Mouse (Mus musculus) liver, embryonic 16.5 days (tissue): ENCODE measurements around the gene Htr6. TPM values are rescaled to one million over a fixed set of nuclear protein-coding genes. Genes with fewer than 3 reads are reported as not detected.

Experiments used
- ATAC-seq: fragments of 200-750 bp; cut with Nextera tagmentation; 2 replicates; pipeline ENCODE4 v1.8.0; 2017; ENCODE audit warnings: low read depth, mild to moderate bottlenecking, moderate number of reproducible peaks, moderate library complexity
- H3K27ac ChIP-seq: fragments of 300-500 bp; sonication (generic); 2 replicates; pipeline ENCODE4 v1.5.1; 2014; ENCODE audit warnings: mild to moderate bottlenecking, low read length
- H3K27me3 ChIP-seq: fragments of 300-500 bp; sonication (generic); 2 replicates; pipeline ENCODE4 v1.6.1; 2014; ENCODE audit warnings: low read depth, low read length, mixed read lengths; ENCODE audit not compliant: control insufficient read depth, insufficient read depth
- H3K36me3 ChIP-seq: fragments of 300-500 bp; sonication (generic); 2 replicates; pipeline ENCODE4 v1.6.1; 2014; ENCODE audit warnings: mild to moderate bottlenecking; ENCODE audit not compliant: control insufficient read depth, insufficient read depth
- H3K4me1 ChIP-seq: fragments of 300-500 bp; sonication (generic); 2 replicates; pipeline ENCODE4 v1.6.1; 2014; ENCODE audit warnings: low read depth, low read length, mixed read lengths; ENCODE audit not compliant: control insufficient read depth
- H3K4me2 ChIP-seq: fragments of 300-500 bp; sonication (generic); 2 replicates; pipeline ENCODE4 v1.6.1; 2014; ENCODE audit warnings: low read depth, low read length, mixed read lengths
- H3K4me3 ChIP-seq: fragments of 300-500 bp; sonication (generic); 2 replicates; pipeline ENCODE4 v1.5.1; 2014; ENCODE audit warnings: low read depth, mild to moderate bottlenecking, low read length
- H3K9ac ChIP-seq: fragments of 300-500 bp; sonication (generic); 2 replicates; pipeline ENCODE4 v1.6.1; 2014; ENCODE audit warnings: low read depth, low read length
- H3K9me3 ChIP-seq: fragments of 300-500 bp; sonication (generic); replicated peaks from 2 replicates; pipeline ENCODE4 v1.6.1; 2016; ENCODE audit warnings: low read length; ENCODE audit not compliant: control insufficient read depth
- WGBS: fragments of 180-500 bp; shearing (Covaris S2); extraction: QIAGEN DNeasy Blood & Tissue Kit; methylation state at CpG from one replicate; pipeline ENCODE4 v1.1.7; 2014; ENCODE audit not compliant: insufficient replicate concordance; 5-methylcytosine and 5-hydroxymethylcytosine counted together
- polyA plus RNA-seq: library from polyadenylated mRNA; unstranded; fragments of >200 nt; fragmentation: Nextera tagmentation; extraction: Ambion mirVana; gene quantifications from 2 replicates; pipeline ENCODE4 v1.2.1, GENCODE M21; 2015

Gene Htr6
- polyA plus RNA-seq, 1 experiment from 2014 or later: not detected

DNA sequence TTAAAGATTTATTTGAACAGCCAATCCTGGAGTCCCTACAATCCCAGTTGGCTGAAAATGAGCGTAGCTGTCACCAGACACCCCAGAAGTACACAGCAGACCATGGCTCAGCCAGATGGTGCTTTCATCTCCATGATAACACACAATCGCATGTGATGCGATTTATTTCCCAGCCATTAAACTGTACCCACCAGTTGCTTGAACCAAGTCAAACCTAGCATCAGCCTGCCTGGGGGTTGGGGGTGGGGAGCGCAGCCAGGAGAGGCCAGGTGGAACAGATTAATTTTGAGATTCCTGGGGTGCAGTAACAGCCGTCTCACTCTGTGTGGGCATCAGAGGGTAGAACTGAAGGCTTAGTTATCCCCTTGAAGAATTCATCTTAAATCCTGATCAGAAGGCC is 29.0 kb downstream of the Htr6 start:
- Histone ChIP-seq H3K9ac (no peak overlapping the region), H3K27ac (no peak overlapping the region), H3K4me3 (no peak overlapping the region), H3K9me3 (no peaks in the 10 kb centered on the region), H3K4me2 (no peak overlapping the region), H3K36me3 (no peaks in the 10 kb centered on the region), H3K4me1 (no peaks in the 10 kb centered on the region), H3K27me3 (no peaks in the 10 kb centered on the region)
- WGBS: 66% methylated on average over 5 of the region's 5 CpGs
- ATAC-seq: no peak

DNA sequence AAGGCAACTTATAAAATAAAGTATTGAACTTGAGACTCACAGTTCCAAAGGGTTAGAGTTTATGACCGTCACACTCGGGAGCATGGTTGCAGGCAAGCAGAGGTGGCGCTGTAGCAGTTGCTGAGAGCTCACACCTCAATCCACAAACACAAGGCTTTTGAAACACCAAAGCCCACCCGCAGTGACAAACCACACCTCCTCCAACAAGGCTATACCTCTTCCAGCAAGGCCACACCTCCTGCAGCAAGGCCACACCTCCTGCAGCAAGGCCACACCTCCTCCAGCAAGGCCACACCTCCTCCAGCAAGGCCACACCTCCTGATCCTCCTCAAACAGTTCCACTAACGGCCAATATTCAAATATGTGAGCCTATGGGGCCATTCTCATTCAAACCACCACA is 30.8 kb downstream of the Htr6 start:
- H3K9me3 ChIP-seq: no peaks in the 10 kb centered on the region
- WGBS: 75% methylated on average over 5 of the region's 5 CpGs
- H3K4me3 ChIP-seq: no peak overlapping the region
- no peaks in the 10 kb centered on the region for H3K36me3 ChIP-seq
- no peak overlapping the region for H3K4me2 ChIP-seq
- no peak for ATAC-seq
- H3K9ac ChIP-seq: no peak overlapping the region
- no peaks in the 10 kb centered on the region for H3K27me3 ChIP-seq
- no peaks in the 10 kb centered on the region for H3K4me1 ChIP-seq
- H3K27ac ChIP-seq: no peak overlapping the region

DNA sequence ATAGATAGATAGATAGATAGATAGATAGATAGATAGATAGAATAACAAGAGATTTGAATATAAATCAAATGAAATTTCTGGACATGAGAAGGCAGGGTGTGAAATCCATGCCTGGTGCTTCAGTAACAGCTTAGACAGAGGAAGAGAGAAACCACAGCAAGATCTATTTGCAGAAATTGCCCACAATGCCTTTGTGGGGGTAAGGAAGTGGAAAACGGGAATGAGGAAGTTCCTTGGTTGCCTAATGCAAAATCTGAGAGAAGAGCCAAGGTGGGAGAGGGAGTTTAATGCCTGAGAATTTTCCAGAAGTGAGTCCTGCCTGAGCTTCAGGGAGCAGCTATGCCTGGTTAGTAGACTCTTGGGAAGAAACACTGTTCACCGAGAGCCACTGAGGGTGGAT is 31.8 kb downstream of the Htr6 start:
- no peak for ATAC-seq
- Histone ChIP-seq H3K27me3 (no peaks in the 10 kb centered on the region), H3K4me1 (no peaks in the 10 kb centered on the region), H3K36me3 (no peaks in the 10 kb centered on the region), H3K27ac (no peak overlapping the region), H3K9ac (no peak overlapping the region), H3K9me3 (no peaks in the 10 kb centered on the region), H3K4me3 (no peak overlapping the region), H3K4me2 (no peak overlapping the region)
- 43% methylated on average over 2 of the region's 2 CpGs for WGBS

DNA sequence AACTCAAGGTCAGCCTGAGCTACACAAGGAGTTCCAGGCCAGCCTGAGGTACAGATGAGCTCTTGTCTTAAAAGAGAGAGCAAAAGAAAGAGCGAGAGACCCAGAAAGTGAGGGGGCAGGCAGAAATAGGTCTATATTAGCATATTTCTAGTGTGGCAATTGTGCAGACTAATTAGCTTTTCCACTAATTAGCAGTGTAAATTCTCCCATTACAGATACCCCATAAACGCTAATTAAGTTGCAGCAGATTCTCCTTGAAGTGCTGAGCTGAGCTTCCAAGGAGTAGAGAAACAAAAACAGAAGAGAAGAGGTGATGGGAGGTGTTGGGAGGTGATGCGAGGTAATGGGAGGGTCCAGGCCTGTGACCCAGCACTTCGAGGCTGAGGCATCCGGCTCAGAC is 32.8 kb downstream of the Htr6 start:
- no peaks in the 10 kb centered on the region for H3K9me3 ChIP-seq
- ATAC-seq: no peak
- 58% methylated on average over 5 of the region's 5 CpGs for WGBS
- no peak overlapping the region for H3K27ac ChIP-seq
- H3K9ac ChIP-seq: no peak overlapping the region
- H3K4me1 ChIP-seq: no peaks in the 10 kb centered on the region
- H3K4me2 ChIP-seq: no peak overlapping the region
- no peak overlapping the region for H3K4me3 ChIP-seq
- no peaks in the 10 kb centered on the region for H3K27me3 ChIP-seq
- no peaks in the 10 kb centered on the region for H3K36me3 ChIP-seq

DNA sequence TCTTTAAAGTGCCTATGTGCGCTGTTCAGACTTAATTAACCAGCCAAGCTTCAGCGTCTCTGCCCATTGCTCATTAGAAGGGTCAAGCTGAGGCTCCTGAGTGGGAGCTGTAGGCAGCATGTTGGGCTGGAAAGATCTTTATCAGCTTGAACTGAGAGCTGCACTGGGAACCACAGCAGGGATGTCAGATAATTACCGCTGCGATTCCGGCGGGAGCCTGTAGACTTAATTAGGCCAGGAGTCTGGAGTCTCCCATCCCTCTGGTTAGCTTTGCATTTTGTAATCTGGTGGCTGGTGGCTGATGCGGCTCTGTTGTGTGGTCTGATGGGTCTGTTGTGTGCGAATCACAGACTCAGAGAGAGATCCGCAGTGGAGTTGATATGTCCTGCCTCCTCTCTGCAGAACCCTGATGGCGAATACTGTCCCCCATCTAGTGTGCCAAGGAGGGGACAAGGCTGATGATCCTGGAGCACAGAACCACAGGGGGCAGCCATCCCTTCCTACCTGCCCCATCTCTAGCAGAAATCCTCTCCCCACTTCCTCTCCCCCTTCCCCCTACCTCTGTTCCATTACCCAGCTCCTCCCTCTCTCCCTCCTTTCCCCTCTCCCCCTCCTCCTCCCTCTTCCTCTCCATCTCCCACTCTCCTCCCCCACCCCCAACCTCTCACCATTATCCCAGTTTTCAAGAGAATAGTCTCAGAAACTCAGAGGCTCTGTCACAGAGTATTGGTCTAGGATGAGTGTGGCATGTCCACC is 35.1 kb downstream of the Htr6 start:
- Histone ChIP-seq H3K4me3 (no peak overlapping the region), H3K4me1 (no peaks in the 10 kb centered on the region)
- 15% methylated on average over 10 of the region's 10 CpGs for WGBS

DNA sequence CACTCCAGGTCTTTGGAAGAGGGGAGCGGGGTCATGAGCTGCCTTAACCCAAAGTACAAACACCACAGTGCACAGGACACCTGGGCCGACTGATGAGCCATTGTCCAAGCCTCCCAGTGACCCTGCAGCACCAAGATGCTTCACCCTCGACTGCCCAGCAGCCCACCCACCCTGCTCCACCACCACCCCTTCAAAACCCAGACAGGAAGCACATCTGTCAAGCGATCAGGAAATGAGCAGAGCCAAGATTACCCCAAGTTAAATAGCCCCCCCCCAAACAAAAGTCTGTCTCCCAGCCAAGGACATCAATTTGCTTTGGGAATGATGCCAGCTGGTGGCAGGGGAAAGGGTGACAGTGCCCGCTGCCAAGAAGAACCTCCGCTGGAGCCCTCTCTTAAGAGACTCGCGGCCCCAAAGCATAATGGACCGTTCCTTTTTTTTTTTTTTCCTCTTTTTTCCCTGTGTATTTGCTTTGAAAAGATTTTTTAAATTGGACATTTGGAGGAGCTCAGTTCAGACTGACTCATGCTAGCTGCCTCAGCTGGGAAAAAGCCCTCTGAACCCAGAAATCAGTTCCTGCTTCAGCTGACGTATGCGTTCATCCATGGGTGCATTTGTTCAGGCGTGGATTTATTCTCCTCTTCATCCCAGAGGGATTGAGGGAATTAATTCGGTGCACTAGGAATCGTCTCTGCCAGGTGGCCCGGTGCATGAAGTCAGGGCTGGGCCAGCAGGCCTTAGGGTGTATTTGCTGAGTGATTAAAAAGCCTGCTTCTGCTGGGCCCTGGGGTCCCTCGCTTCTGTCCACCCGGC is 37.4 kb downstream of the Htr6 start:
- no peak overlapping the region for H3K27ac ChIP-seq
- H3K9me3 ChIP-seq: no peaks in the 10 kb centered on the region
- no peak overlapping the region for H3K9ac ChIP-seq
- 64% methylated on average over 17 of the region's 17 CpGs for WGBS
- H3K27me3 ChIP-seq: no peaks in the 10 kb centered on the region
- ATAC-seq: no peak
- H3K4me3 ChIP-seq: no peak overlapping the region
- no peaks in the 10 kb centered on the region for H3K4me1 ChIP-seq
- H3K36me3 ChIP-seq: no peaks in the 10 kb centered on the region
- no peak overlapping the region for H3K4me2 ChIP-seq

More for the DNA sequence above, 35.1 kb downstream of the Htr6 start:
- no peaks in the 10 kb centered on the region for H3K27me3 ChIP-seq
- H3K27ac ChIP-seq: no peak overlapping the region
- no peak overlapping the region for H3K9ac ChIP-seq
- no peaks in the 10 kb centered on the region for H3K36me3 ChIP-seq
- no peak for ATAC-seq
- no peaks in the 10 kb centered on the region for H3K9me3 ChIP-seq
- no peak overlapping the region for H3K4me2 ChIP-seq

DNA sequence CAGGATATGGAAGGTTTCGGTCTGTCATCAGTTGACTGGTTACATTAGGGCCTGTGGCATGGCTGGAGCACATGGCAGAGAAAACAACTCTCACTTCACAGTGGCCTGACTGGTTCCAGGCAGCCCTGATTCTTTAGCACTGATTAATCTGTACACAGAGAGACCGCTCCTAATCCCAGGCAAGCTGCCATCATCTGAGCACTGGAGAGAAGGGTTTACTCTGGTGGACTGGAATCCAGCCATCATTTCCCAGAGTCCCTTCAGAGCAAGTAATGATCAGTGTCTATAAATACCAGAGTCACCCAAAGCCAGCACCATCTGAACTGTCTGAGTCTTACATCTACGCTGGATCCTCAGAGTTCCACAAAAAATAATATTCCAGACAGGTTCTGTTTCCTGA is 39.6 kb downstream of the Htr6 start:
- H3K36me3 ChIP-seq: no peaks in the 10 kb centered on the region
- no peak overlapping the region for H3K27ac ChIP-seq
- H3K4me2 ChIP-seq: no peak overlapping the region
- 77% methylated on average over 3 of the region's 3 CpGs for WGBS
- no peaks in the 10 kb centered on the region for H3K9me3 ChIP-seq
- H3K4me3 ChIP-seq: no peak overlapping the region
- no peak for ATAC-seq
- H3K27me3 ChIP-seq: no peaks in the 10 kb centered on the region
- H3K9ac ChIP-seq: no peak overlapping the region
- H3K4me1 ChIP-seq: no peaks in the 10 kb centered on the region

DNA sequence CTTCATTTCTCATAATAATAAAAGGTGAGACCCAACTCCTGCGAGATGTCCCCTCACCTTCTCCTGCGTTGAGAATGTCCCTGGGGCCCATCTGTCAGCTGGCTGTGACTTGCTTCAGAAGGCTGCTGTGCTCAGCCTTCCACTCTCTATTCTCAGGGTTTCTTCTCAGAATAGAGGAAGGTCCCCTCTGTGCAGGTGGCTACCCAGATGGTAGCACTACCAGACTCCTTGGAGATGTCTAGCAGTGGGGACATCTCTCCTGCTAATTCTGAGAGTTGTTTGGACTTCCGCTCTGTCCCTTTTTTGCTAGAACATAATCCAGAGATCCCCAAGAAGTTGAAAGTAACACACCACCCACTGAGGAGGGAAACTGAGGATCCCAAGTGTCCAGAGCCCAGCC is 40.4 kb downstream of the Htr6 start:
- H3K36me3 ChIP-seq: no peaks in the 10 kb centered on the region
- no peak overlapping the region for H3K27ac ChIP-seq
- H3K4me2 ChIP-seq: no peak overlapping the region
- no peaks in the 10 kb centered on the region for H3K27me3 ChIP-seq
- no peak overlapping the region for H3K4me3 ChIP-seq
- H3K4me1 ChIP-seq: no peaks in the 10 kb centered on the region
- ATAC-seq: no peak
- no peaks in the 10 kb centered on the region for H3K9me3 ChIP-seq
- WGBS: 82% methylated on average over 3 of the region's 3 CpGs
- H3K9ac ChIP-seq: no peak overlapping the region

DNA sequence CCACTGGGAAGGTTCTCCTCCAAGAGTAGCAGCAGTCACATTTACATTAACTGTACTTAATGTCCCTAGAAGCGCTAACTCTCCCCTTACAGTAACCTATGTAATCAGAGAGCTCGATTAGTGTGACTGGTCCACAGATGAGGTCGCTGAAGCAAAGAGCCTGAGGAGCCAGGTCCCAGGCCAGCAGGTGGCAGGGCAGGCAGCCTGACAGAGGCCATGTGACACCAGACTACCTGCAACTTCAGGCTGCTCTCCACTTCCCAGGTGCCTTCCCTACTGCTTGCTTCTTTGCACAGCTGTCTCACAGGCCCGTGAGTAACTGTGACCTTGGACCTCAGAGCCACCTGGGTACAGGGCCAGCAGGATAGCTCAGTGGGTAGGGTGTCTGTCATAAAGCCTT is 40.8 kb downstream of the Htr6 start:
- 46% methylated on average over 4 of the region's 4 CpGs for WGBS
- H3K36me3 ChIP-seq: no peaks in the 10 kb centered on the region
- H3K9me3 ChIP-seq: no peaks in the 10 kb centered on the region
- no peaks in the 10 kb centered on the region for H3K27me3 ChIP-seq
- H3K4me1 ChIP-seq: no peaks in the 10 kb centered on the region
- no peak for ATAC-seq
- H3K4me2 ChIP-seq: no peak overlapping the region
- H3K27ac ChIP-seq: no peak overlapping the region
- H3K4me3 ChIP-seq: no peak overlapping the region
- no peak overlapping the region for H3K9ac ChIP-seq
